Mouse (Mus musculus): ENCODE measurements around the gene Itga8.

GRCm38 (mm10) chr2:12325868-12326267 is 24.1 kb upstream of the Itga8 start:
- TF ChIP-seq GATA1 (IDR thresholded peaks at IDR 0.05; ENCODE audit: borderline replicate concordance, low read length) (no peak), FLI1 (IDR thresholded peaks at IDR 0.05; ENCODE audit: low read length) (no peak)
